Mouse (Mus musculus): ENCODE results near the gene Sdk1. TPM values are rescaled to one million over a fixed set of nuclear protein-coding genes. Genes with fewer than 3 reads are reported as not detected.

The Sdk1 gene
- polyA plus RNA-seq, 1 experiment from 2014 or later = 4.8 TPM

Other genes starting within 250 kb of the Sdk1 start
- 0.57 and 0.77 TPM in 2 replicates for gene Card11, start 240.9 kb upstream of the Sdk1 start, polyA plus RNA-seq (2014; fragmentation: Nextera tagmentation; extraction: Ambion mirVana)

Data from intestine, embryonic 14.5 days (tissue).